In genomic region chr12:8454487-8454886, GRCm38 (mm10) we compare ENCODE assay signal across 8 mouse cellular contexts. TPM values are rescaled to one million over a fixed set of nuclear protein-coding genes. Genes with fewer than 3 reads are reported as not detected.
A peak's percentile ranks its signal among the peaks of the same experiment; 100 is the strongest.
DNase-seq lines count a peak whose midpoint lies in the region; ATAC-seq and TF ChIP-seq lines count a peak whose summit lies in the region.

No protein-coding gene starts in this region.

- H3K27me3 ChIP-seq in lung, postnatal 0 days (replicated peaks; ENCODE audit: insufficient read depth, low read length), result no peaks in the 10 kb centered on the region

- H3K27ac ChIP-seq in lung, postnatal 0 days (ENCODE audit: low read length), result peak overlapping the region; percentile 44; the same call in 1 of the 2 replicates

- no peaks in the 10 kb centered on the region for H3K9me3 ChIP-seq in lung, postnatal 0 days (ENCODE audit: low read length)

- intact Hi-C loops in heart, postnatal 10 days (cut with DNase I), result no loop called here

- TF ChIP-seq CTCF in lung, postnatal 0 days (IDR thresholded peaks at IDR 0.05), result no peak

- H3K4me2 ChIP-seq in lung, postnatal 0 days (replicated peaks; ENCODE audit: low read depth, low read length), result no peak overlapping the region

- no peak overlapping the region for H3K9ac ChIP-seq in lung, postnatal 0 days (replicated peaks; ENCODE audit: low read depth)

- peak; percentile 28 to 37 for DNase-seq in cerebellum, adult 18-20 months
- DNase-seq in cerebellum, adult 8-10 months, result no peak
- DNase-seq in kidney, postnatal 25 days, result peak; percentile 39 to 76
- no peak for DNase-seq in kidney, postnatal 10 days
- DNase-seq in heart, postnatal 10 days, result peak; percentile 60 to 74
- peak; percentile 82 for DNase-seq in lung, postnatal 0 days (ENCODE audit: low spot score)
- DNase-seq in B cell, adult 2 months, result no peak

- H3K4me3 ChIP-seq in lung, postnatal 0 days (ENCODE audit: low read depth, low read length), result no peak overlapping the region

- peak; percentile 80 for ATAC-seq in lung, postnatal 0 days
- no peak for ATAC-seq in megakaryocyte-erythroid progenitor cell, adult 5-6 weeks (replicated peaks; ENCODE audit: low FRiP score, low TSS enrichment, poor library complexity, severe bottlenecking)

- peaks cover 5% of the 10 kb centered on the region; the same call in 1 of the 2 replicates for H3K4me1 ChIP-seq in lung, postnatal 0 days (ENCODE audit: insufficient read depth, low read depth, low read length)

- H3K36me3 ChIP-seq in lung, postnatal 0 days (ENCODE audit: insufficient read depth, low read length), result no peaks in the 10 kb centered on the region

- no peak for TF ChIP-seq EP300 in lung, postnatal 0 days (IDR thresholded peaks at IDR 0.05)

- WGBS in lung, postnatal 0 days, result 33% methylated on average over 3 of the region's 3 CpGs

RNA-seq across cellular contexts. Expression of gene Rhob, which starts 45.3 kb away (rescaled TPM):
- total RNA-seq in heart, postnatal 10 days (2021), result 100 to 1,000 TPM; 167 to 177 TPM
- polyA plus RNA-seq in lung, postnatal 0 days (2015; fragmentation: Nextera tagmentation; extraction: Ambion mirVana), result 77.6 and 77.9 TPM in 2 replicates
- total RNA-seq in megakaryocyte-erythroid progenitor cell, adult 5-6 weeks (2014; fragmentation: Nextera tagmentation), result 4.2 and 5.1 TPM in 2 replicates
- 23.1 TPM in 2 replicates for total RNA-seq in megakaryocyte-erythroid progenitor cell, adult 5-6 weeks (2017)

Comparison
In these comparisons a context has a peak if more than half of its experiments do, and no peak if none do; other contexts are left out.
1. DNase-seq: peak in cerebellum, adult 18-20 months (2 of 2), kidney, postnatal 25 days (2 of 2), heart, postnatal 10 days (2 of 2) and lung, postnatal 0 days (single experiment); none in cerebellum, adult 8-10 months (single experiment), kidney, postnatal 10 days (single experiment) and B cell, adult 2 months (0 of 2).
2. RNA of gene Rhob, which starts 45.3 kb away (total RNA-seq): 167 to 177 TPM in heart, postnatal 10 days; 4.2 to 23.1 TPM in megakaryocyte-erythroid progenitor cell, adult 5-6 weeks; every median in the first group is over 4 times any median in the second.